8 mouse cellular contexts compared by ENCODE assay signal in the genomic region with DNA sequence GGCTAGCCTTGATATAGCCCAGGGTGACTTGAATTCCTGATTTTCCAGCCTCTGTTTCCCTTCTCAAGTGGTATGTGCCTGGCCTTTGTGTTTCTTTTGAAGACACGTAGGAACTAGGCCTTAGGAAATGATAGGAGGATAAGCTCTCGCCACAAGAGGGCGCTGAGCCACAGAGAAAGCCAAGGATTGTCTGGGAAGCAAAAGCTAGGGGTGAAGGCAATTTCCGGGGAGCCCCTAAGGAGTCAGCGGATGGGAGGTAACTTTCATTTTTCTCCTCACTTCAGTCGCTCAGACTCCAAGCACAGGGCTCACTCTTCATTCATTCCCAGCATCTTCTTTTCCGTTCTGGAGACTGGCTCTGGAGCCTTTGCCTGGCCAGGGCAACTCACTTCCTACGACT. TPM values are rescaled to one million over a fixed set of nuclear protein-coding genes. Genes with fewer than 3 reads are reported as not detected.
A peak's percentile ranks its signal among the peaks of the same experiment; 100 is the strongest.
DNase-seq lines count a peak whose midpoint lies in the region; ATAC-seq lines count a peak whose summit lies in the region.

No protein-coding gene starts in this region.

- no peak overlapping the region for H3K4me3 ChIP-seq in limb, embryonic 10.5 days

- peak overlapping the region; percentile 53 for H3K27ac ChIP-seq in limb, embryonic 10.5 days

- H3K27me3 ChIP-seq in limb, embryonic 10.5 days (ENCODE audit: low read depth, poor library complexity, severe bottlenecking), result no peaks in the 10 kb centered on the region
- no peaks in the 10 kb centered on the region for H3K27me3 ChIP-seq in splenic B cell, adult 2 months (ENCODE audit: control insufficient read depth, insufficient read depth, low read length, poor library complexity, severe bottlenecking)

- no peaks in the 10 kb centered on the region for H3K36me3 ChIP-seq in limb, embryonic 10.5 days
- H3K36me3 ChIP-seq in splenic B cell, adult 2 months (ENCODE audit: control insufficient read depth, insufficient read depth, low read length, poor library complexity, severe bottlenecking), result no peaks in the 10 kb centered on the region

- 32% methylated on average over 8 of the region's 8 CpGs for WGBS in limb, embryonic 10.5 days

- peak; percentile 59 to 77 for DNase-seq in urinary bladder, adult 18-20 months (ENCODE audit: low spot score in 2 of 2)
- no peak for DNase-seq in urinary bladder, postnatal 10 days (ENCODE audit: low spot score)
- peak; percentile 85 for DNase-seq in embryo, embryonic 10.5 days (ENCODE audit: low spot score)
- DNase-seq in gastrocnemius, postnatal 4 days (ENCODE audit: low spot score in 2 of 2), result peak; percentile 48 to 76
- DNase-seq in kidney, adult 11 months, result peak; percentile 49
- peak; percentile 80 for DNase-seq in limb, embryonic 10.5 days (ENCODE audit: low spot score)
- DNase-seq in splenic B cell, adult 2 months (ENCODE audit: low read depth, low spot score), result peak; percentile 76

- no peaks in the 10 kb centered on the region for H3K9me3 ChIP-seq in limb, embryonic 10.5 days (replicated peaks)

- ATAC-seq in monocyte, adult 5-6 weeks (replicated peaks; ENCODE audit: insufficient number of reproducible peaks, low FRiP score, low TSS enrichment, poor library complexity, severe bottlenecking), result peak; percentile 62

- no peaks in the 10 kb centered on the region for H3K4me1 ChIP-seq in limb, embryonic 10.5 days

RNA-seq across cellular contexts. Expression of a gene that starts 27.2 kb away (rescaled TPM):
- 10 to 100 TPM; 16.5 to 21.0 TPM for total RNA-seq in gastrocnemius, postnatal 4 days (2021)
- polyA plus RNA-seq in limb, embryonic 10.5 days (2016; fragmentation: Nextera tagmentation; extraction: Ambion mirVana), result 11.2 and 14.2 TPM in 2 replicates
- 34.2 to 41.6 TPM (median 36.8 TPM) in 3 replicates for total RNA-seq in monocyte, adult 5-6 weeks (2017)

RNA-seq across cellular contexts. Expression of a gene that starts 49.8 kb away (rescaled TPM):
- total RNA-seq in gastrocnemius, postnatal 4 days (2021), result 10 to 100 TPM; 74.5 to 82.5 TPM
- 2.7 and 4.8 TPM in 2 replicates for polyA plus RNA-seq in limb, embryonic 10.5 days (2016; fragmentation: Nextera tagmentation; extraction: Ambion mirVana)
- total RNA-seq in monocyte, adult 5-6 weeks (2017), result 17.5 to 30.9 TPM (median 24.9 TPM) in 3 replicates
